Mouse (Mus musculus): ENCODE measurements around the gene Mapk7.

The Mapk7 gene

DNA sequence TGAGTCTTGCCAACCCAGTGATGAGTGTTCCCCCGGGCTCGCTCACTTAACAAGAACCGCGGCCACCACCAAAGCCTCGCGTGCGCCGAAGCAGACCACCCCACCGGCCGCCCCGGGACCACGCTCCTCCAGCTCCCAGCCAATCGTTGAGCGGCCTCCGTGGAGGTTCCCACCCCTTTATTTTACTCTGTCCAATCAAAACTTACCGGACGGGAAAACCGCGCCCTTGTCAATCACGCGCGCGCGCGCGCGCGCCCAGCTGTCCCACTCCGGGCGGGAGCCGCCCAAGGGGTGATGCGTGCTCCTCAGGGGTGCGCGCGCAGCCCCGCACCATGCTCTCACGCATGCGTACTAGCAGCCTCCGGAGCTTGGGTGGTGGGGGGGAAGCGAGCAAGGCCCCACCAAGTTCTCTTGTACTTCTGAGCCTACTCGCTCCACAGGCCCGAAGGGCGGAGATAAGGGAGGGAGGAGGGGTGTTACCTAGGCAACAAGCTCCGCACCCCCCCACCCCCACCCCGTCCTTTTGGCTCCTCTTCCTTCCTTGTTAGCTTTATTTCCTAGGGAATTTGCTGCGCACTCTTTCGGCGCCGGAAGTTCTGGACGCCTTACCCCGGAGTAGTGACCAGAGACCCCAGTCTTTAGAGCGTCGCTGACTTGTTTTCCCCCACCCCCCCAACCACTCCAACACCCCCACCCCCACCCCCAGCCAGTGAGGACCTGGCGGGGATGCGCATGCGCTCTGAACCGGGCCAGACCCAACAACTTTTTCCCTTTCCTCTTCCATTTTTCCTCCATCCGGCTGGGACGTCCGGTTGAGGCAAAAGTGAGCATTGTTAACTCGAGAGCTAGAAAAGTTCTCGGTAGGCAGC, at the start of gene Mapk7:
Gene Mapk7, minus strand, starts transcription at position 278 of the 869 bp plus-strand sequence.
- DNase-seq = peak; percentile 98

DNA sequence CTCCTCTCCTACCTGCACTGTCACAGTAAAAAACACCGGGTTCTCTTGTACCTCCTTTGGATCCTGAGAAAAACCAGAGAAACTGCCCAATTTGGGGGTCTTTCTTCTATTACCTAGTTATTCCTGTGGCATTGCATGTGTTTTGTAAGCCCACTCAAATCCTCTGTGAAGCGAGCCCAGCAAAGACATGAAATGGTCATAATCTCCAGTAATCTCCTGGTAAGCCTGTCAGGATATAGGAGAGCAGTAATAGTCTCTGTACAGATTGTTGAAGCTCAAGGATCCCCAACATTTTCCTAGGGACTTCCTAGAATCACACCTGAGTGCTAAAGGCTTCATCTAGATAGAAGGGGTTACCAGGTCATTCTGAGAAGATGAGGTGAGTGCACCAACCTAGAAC, 46.9 kb upstream of the Mapk7 start:
- no peak for DNase-seq

DNA sequence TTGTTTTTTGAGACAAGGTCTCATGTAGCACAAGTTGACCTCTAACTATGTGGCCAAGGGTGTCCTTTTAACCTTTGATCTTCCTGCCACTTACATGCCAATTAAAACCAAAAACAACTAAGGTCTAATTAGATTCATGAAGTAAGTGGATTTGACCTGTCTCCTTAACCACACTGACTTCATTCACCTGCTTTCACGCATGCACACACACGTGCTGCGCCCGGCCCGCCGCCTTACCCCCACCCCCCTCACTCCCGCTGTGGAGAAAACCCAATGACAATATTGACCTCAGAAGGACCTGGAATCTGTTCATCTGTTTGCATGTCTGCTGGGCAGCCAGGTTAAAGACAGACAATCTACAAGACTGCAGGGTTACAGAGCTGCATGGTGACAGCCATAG, 46.4 kb upstream of the Mapk7 start:
- no peak for DNase-seq

DNA sequence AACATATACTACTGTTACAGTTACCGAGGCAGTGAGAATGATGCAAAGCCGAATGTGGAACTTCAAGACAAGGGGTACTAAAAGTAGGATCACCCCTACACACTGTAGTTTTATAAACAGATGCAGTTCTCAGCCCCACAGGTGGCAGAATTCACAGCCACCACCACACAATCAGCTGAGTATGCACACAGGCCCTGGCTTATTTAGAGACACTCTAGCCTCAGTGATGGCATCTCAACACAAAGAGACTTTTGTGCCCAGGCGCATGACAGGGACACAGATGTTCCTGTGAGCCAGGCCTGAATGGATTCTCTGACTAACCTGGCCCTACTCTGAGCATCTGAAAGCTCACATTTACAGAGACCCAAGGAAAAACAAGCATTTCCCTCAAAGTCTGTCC, 43.2 kb upstream of the Mapk7 start:
- peak; percentile 86 for DNase-seq

DNA sequence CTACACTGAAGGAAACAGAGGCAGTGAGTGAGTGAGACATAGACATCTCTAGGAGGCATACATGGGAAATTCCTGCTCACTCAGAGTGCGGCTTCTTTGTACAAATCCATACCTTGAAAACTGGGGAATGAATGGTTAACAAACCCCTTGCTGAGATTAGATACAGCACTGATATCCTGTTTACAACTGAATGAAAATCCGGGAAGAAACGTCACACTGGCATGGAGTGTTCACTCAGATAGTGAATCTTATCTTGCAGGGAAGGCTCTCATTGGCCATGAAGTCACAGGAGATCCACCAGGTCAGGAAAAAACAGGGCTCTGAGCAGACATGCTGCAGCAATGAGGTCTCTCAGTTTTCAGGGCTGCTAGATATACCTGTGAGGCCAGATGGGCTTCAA, 42.7 kb upstream of the Mapk7 start:
- DNase-seq = no peak

DNA sequence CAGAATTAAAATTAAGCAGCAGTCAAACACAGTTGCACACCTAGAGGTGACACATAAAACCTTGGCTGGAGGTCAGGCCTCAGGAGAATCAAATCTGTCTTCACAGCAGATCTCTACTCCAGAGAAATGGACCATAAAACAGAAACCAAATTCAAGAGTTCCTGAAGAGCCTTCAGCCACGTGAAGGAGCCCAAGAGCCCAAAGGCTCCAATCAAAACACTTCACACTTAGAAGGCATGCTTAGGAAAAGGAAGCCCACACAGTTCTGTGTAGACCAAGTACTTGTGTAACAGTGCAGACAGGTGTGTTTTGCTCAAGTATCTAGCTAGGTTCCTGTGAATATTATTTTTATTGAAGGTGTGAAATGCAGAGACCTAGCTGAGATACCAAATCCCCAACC, 41.3 kb upstream of the Mapk7 start:
- no peak for DNase-seq

DNA sequence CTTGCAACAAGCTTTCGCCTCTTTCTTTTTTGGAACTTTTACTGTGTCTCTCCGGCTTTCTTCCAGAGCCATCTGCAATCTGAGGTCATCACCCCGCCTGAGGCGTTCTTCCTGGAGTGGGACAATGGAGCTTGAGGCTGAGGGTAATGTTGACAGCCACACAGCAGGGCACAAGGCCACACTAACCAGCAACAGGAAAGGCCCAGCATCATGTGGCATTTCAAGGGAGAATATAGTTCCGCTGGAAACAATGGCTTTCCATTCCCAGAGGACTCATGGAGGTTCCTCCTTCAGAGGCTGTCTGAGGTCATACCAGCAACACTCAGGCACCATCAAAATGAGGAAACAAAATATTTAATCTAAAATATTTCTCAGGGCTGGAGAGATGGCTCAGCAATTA, 39.4 kb upstream of the Mapk7 start:
- no peak for DNase-seq

DNA sequence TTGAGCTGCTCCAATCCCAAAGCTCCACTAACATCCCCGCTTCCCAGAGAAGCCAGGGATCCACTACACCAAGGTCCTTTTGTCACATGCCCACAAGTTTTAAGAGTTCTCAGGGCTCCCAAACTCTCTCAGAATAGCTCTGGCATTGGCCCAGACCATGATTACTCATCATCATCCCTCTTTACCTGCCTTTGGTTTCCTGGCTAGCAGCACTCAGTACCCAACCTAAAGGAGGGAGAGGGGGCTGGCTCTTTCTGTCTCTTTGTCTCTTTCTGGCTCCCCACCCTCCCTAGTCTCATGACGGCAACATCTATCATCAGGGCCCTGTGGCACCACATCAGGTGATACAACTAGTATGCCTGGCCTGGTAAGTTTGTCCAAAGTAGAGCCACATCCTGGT, 38.6 kb upstream of the Mapk7 start:
- DNase-seq = no peak

DNA sequence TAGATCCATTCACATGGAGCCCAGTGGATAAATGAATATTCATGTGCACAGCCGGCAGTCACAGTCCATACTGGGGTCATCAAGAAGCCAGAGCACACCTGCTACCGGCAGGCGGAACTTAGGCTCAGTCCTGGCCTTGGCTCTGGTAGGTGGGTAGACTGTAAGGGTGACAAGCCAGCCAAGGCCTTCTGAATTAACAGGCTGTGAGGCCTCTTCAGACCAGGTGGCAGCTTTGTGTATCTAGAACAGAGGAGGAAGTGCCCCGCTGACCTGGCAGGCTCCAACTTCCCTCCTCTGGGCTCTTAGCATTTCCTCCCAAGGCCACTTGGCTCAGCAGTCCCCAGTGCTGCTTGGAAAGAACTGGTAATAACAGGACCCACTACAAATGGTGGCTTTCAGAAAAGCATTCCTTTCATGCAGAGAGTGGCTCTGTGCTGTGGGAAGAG, 35.1 kb upstream of the Mapk7 start:
- peak; percentile 60 for DNase-seq

DNA sequence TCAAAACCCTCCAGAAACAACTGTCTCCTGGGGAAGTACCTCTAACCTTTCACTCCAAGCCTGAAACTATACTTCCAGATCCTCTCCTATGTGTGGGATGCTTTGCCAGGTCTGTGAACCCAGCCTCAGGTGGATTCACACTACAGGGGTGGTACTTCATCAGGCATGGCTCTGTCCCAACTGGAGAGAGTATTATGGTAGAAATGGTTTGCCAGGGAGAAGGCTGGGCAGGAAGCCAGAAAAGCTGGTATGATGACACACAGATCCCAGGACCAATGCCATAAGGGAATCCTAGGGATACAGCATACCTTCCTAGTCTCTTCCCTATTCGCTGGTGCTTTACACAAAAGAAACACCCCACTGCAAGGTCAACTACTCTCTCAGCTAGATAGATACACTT, 32.7 kb upstream of the Mapk7 start:
- peak; percentile 64 for DNase-seq

DNA sequence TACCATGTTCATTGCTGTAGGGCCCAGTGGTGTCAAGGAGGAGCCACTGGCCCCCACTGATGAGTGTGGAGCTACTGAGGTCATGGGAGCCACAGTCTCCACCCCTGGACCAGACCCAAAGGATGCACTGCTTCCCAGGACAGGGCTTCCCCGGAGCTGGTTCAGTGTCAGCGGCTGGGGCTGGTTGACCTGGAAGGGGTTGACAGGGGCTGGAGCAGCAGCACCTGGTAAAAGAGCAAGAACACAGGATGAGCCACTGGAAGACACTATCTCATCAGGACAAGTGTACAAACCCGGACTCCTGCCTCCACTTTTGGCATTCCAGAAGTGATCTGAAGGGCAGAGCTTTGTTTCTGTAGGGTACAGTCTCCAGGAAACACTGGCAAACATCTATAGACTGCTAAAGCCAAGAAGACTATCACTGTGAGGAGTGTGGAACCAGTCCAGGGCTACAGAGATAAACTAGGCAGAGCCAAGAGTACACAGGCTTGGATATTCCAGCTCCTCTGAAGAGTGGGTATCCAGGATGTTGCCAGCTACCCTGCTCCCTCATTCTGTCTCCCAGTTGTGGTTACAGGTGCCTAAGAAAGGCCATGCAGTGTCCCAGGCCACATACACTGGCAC, 25.4 kb upstream of the Mapk7 start:
- DNase-seq = no peak

DNA sequence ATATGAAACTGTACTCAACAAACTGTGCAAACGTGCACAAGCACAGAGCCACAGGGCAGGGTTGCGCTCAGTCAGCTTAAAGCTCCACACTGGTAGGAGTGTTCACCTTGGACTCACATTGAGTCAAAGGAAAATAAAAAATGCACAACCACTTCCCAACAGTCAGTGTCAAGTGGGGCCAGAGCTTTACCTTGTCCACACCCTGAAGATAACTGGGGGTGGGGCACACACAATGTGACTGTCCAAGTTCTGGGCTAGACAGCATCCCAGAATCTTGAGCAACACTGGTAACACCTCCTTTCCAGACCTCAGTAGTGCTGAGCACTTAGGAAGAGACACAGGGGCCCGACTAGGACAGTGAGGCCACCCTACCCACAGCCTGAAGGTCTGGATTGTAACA, 24.7 kb upstream of the Mapk7 start:
- DNase-seq = no peak

DNA sequence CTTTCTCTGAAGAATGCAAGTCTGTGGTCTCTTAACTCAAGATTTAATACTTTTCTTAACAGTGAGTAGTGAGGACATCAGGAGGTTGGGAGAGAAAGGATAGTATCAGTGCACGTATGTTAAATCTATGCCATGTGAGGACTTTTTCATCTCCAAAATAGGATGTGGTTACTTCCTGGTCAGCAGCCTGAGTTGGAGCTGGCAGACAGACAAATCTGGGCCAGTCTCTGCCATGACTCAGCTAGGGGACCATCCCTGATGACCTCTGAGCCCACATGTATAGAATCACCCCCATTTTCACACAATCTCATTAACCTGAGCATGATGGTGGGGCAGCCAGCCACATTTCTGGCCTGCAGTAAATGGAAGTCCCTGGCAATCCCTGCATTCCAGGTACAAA, 23.8 kb upstream of the Mapk7 start:
- DNase-seq = no peak

DNA sequence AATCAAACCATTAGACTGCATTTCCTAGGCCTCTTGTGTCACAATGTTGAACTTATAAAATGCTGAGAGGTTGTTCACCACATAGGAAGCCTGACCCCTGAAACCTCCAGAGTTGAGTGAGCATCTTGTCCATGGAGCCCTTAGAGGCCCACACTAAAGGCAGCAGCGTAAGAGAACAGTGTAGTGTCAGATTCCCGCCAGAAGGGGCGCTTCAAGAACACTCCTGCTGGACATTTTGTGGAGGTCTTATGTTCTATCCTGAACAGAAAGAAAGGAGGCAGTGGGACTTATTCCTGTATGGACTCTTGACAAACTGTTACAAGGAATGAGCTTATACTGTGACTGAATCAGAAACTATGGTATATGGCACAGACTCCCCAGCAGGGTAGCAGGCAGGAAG, 20.7 kb upstream of the Mapk7 start:
- DNase-seq = no peak

DNA sequence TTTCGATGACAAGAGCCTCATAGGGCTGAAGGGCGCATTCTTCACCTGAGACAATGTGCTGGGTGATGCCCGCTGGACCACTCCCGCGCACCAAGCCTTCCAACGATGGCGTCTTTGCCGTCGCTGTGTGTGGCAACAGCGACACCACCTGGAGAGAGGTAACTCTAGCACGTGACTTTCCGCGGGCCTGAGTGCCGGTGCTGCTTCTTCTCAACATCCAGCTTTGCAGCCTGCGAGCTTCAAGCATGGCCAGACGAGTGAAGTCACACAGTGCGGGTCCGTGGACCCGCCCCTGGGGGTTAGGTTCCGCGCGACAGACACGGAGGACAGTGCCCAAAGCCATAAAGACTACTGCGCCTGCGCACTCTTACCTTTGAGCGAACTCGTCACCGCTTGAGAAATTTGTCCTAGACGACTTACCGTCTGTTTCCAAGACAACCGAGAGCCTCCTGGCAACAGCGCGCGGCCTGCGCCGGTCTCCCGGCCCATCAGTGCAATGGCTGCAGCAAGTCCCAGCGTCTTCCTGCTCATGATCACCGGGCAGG, 10.6 kb upstream of the Mapk7 start, which contains the start of gene B9d1:
Gene B9d1, plus strand, starts transcription at position 432 of the 545 bp plus-strand sequence.
- DNase-seq = peak; percentile 96

DNA sequence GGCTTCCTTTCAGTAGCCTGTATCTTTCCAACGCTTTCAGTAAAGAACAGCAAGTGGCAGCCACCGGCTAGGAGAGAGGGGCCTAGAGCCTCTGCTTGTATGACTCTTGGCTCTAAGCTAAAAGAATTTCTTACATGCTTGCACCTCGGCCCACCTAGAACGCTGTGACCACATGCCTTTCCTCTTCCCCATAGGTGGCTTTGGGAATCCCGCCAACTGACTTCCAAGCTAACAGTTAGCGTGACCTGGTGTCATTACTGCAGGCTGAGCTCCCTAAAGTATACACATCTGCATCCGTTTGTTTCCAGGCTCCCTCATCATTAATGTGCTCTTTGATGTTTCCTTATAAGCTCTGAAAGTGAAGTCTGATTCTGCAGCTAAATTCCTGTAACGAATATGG, 9.7 kb upstream of the Mapk7 start:
- no peak for DNase-seq

DNA sequence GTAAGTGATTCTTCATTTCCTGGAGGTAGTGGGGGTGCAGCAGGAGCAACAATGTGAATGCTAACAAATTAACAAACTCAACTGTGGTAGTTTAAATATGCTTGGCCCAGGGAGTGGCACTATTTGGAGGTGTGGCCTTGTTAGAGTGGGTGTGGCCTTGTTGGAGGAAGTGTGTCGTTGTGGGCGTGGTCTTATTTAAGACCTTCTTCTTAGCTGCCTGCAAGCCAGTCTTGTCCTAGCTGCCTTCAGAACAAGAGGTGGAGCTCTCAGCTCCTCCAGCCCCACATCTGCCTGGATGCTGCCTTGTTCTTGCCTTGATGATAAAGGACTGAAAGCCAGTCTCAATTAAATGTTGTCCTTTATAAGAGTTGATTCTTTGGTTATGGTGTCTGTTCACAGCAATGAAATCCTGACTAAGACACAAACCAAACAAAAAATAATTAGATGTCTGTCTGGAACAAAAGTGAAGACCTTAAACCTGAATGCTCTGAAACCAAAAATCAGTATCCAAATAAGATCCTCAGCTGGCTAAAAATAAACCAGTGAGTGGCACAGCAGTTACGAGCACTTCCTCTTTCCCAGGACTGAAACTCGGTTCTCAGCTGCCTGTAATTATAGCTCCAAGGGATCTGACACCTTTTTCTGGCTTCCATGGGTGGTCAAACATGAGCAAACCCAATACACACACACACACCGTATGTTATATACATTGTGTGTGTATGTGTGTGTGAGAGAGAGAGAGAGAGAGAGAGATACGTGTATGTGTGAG, 4.7 kb upstream of the Mapk7 start:
- no peak for DNase-seq

DNA sequence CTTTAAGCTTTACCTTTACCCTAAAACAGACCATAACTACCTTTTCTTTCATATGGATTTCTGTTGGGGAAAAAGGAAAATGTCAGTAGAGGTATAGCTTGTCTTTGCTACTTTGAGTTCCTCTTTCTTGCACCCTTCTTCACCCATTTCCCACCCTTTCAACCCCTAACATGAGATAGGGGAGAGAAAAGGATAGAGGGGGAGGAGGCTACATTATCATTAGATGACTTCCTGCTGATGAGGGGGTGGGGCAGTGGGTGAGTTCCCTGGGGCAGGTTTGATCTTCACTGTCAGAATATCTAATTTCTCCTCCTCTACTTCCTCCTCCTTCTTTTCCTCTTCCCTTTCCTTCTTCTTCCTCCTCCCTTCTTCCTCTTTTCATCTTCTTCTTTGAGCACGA, 3.3 kb upstream of the Mapk7 start:
- no peak for DNase-seq

DNA sequence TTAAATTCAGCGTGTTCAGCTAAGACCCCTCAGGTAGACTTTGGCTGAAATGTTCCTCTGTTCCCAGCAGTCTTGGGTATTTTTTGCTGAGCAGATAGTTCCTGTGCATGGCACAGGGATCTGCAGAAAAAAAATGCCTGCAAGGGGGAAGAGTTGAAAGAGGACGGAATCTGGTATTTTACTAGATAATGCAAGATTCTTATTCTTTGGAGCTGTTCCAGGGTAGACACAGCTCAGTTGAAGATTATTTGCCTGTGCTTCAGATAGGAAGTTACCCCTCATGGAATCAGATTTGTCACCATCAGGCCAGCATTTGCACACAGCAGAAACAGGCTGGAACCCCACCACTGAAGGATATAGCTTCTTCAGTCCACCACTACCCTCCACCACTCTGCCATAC, 1.3 kb upstream of the Mapk7 start:
- no peak for DNase-seq

DNA sequence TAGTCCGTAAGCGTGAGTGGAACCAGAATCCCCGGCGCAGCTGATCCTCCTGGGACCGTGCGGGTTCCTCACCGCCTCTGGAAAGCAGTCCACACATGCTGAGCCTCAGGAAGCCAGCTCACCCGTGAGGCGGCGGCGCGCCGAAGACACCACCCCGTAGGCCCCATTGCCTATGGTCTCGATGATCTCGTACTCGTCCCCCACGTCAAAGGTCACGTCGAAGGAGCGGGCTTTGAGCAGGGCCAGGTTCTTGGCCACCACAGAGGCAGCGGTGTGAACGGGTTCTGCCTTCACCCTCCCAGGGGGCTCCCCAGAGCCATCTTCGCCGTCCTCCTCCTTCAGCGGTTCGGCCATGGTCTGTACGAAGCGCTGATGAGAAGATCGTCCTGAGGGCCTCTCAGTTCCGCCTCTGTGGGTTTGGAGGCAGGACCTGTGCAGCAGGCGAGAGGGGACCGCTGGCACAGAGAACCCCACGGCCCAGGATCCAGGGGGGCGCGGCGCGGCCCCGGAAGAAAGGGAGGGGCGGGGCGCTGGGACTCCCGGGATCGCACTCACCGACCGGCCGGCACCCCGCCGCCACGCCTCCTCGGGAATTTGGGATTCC, 579 bp downstream of the Mapk7 start:
- no peak for DNase-seq

DNA sequence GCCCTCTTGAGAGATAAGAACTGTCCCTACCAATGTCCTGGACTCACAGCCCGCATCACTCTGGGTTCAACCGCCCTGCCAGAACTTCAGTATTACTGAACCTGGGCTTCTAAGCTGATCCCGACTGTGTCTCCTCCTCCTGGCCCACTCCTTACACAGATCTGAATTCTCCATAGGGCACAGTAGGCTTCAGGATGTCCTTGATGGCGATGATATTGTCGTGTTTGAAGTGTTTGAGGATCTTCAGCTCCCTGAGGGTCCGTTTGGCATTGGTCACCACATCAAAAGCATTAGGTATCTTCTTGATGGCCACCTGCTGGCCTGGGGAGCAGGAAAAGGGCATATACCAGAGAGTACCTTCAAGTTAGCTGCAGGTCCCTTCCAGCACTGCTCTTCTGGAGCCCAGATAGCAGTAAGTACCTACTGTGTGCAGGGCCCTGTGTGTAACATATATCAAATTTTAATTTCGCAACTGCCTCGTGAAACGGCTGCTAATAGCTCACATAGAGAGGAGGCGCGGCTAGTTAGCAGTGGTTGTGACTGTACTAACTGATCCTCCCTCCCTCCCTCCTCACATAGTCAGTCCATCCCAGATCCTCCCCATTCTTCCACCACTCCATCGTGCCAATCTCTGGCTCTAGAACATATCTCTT, 1.3 kb downstream of the Mapk7 start:
- no peak for DNase-seq

DNA sequence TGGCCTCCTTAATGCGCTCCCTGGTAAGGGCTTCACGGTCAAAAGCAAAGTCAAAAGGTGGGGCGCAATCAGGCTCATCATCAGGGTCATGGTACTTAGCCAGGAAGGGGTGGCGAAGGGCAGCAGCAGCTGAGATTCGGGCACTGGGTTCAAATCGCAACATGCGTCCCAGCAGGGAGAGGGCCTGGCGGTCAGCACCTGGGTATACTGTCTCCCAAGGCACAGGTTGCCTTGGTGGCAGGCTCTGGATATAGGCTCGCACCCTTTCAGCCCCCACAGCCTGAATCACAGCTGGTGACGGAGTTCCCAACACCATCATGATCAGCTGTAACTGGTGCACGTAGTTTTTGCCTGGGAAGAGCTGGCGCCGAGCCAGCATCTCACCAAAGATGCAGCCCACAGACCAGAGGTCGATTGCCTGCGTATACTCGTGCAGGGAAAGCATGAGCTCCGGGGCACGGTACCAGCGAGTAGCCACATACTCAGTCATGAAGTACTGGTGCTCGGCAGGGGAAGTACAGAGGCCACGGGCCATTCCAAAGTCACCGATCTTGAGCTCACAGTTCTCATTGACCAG, 3.2 kb downstream of the Mapk7 start:
- no peak for DNase-seq

Measured in layer of hippocampus, adult 9-11 months (tissue).